Mouse (Mus musculus) forebrain, embryonic 15.5 days (tissue): Measurements from ENCODE around the gene Fgf9. TPM values are rescaled to one million over a fixed set of nuclear protein-coding genes. Genes with fewer than 3 reads are reported as not detected.

ENCODE experiments used
- ATAC-seq: fragments of 200-750 bp; cut with Nextera tagmentation; replicated peaks from 2 replicates; pipeline ENCODE4 v1.8.0; 2017; ENCODE audit warnings: mild to moderate bottlenecking, moderate TSS enrichment, moderate library complexity
- H3K27ac ChIP-seq: fragments of 300-500 bp; sonication (generic); replicated peaks from 2 replicates; pipeline ENCODE4 v1.5.1; 2015; ENCODE audit warnings: mild to moderate bottlenecking, inconsistent platforms
- H3K27me3 ChIP-seq: fragments of 300-500 bp; sonication (generic); 2 replicates; pipeline ENCODE4 v1.6.1; 2015; ENCODE audit warnings: inconsistent platforms
- H3K36me3 ChIP-seq: fragments of 300-500 bp; sonication (generic); 2 replicates; pipeline ENCODE4 v1.6.1; 2015; ENCODE audit warnings: mild to moderate bottlenecking, inconsistent platforms
- H3K4me1 ChIP-seq: fragments of 300-500 bp; sonication (generic); 2 replicates; pipeline ENCODE4 v1.6.1; 2015; ENCODE audit warnings: inconsistent platforms
- H3K4me2 ChIP-seq: fragments of 300-500 bp; sonication (generic); replicated peaks from 2 replicates; pipeline ENCODE4 v1.6.1; 2015; ENCODE audit warnings: mild to moderate bottlenecking, inconsistent platforms
- H3K4me3 ChIP-seq: fragments of 300-500 bp; sonication (generic); 2 replicates; pipeline ENCODE4 v1.5.1; 2015; ENCODE audit warnings: mild to moderate bottlenecking, inconsistent platforms
- H3K9ac ChIP-seq: fragments of 300-500 bp; sonication (generic); replicated peaks from 2 replicates; pipeline ENCODE4 v1.6.1; 2015; ENCODE audit warnings: mild to moderate bottlenecking, inconsistent platforms
- H3K9me3 ChIP-seq: fragments of 300-500 bp; sonication (generic); 2 replicates; pipeline ENCODE4 v1.6.1; 2016; ENCODE audit warnings: inconsistent platforms
- WGBS: fragments of 180-500 bp; shearing (Covaris S2); methylation state at CpG from one replicate; pipeline ENCODE4 v1.1.7; 2015; ENCODE audit warnings: mixed read lengths; 5-methylcytosine and 5-hydroxymethylcytosine counted together
- polyA plus RNA-seq: library from polyadenylated mRNA; unstranded; fragments of >200 nt; fragmentation: Nextera tagmentation; extraction: Ambion mirVana; gene quantifications from 2 replicates; pipeline ENCODE4 v1.2.1, GENCODE M21; 2015

Fgf9 gene
- polyA plus RNA-seq, 1 experiment from 2014 or later, result 9.0 TPM

DNA sequence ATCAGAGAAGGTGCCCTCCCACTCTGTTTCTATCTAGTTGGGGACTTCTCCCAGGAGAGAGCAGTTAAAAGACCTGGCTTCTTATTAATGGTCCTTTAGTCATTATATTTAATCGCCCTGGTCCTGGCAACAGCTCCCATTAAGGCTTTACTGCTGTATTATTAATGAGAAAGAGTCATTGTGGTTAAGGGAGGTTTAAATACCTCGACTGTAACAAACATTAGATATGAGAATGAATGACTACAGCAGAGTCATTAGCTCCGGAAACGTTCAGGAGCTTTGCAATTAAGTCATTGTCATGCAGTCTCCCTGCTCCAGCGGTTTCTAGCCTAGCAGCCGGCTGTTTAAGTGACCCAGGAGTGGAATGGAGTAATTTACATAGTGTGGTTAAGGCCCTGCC lies 31.0 kb downstream of the Fgf9 start:
- no peak overlapping the region for H3K4me3 ChIP-seq
- no peak overlapping the region for H3K27ac ChIP-seq
- no peak overlapping the region for H3K9ac ChIP-seq
- WGBS, result 7% methylated on average over 6 of the region's 6 CpGs
- no peak overlapping the region for H3K4me2 ChIP-seq
- H3K36me3 ChIP-seq, result no peaks in the 10 kb centered on the region
- ATAC-seq, result no peak
- H3K9me3 ChIP-seq, result no peaks in the 10 kb centered on the region
- H3K27me3 ChIP-seq, result no peaks in the 10 kb centered on the region
- H3K4me1 ChIP-seq, result no peaks in the 10 kb centered on the region

DNA sequence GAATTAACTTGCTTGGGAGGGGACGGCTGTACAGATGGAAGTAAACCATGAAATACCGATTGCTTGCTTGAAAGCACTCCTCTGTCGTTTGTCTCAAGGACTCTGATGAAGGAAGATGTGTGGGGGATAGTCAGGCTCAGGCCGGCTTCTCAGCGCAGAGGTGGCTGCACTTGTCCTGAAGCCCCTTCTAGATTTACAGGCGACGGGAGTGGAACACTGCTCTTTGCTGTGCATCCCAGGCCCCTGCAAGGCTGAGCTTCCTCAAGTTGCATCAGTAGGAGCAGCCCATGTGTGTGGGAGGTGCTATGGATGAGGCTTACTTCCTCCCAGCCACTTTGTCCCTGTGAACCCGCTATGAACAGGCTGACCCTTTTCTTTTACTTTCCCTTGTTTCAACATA lies 33.9 kb downstream of the Fgf9 start:
- Histone ChIP-seq H3K27ac (no peak overlapping the region), H3K9me3 (no peaks in the 10 kb centered on the region), H3K4me3 (no peak overlapping the region), H3K27me3 (no peaks in the 10 kb centered on the region), H3K36me3 (no peaks in the 10 kb centered on the region), H3K9ac (no peak overlapping the region), H3K4me1 (no peaks in the 10 kb centered on the region), H3K4me2 (no peak overlapping the region)
- 71% methylated on average over 8 of the region's 8 CpGs for WGBS
- ATAC-seq, result no peak

- Histone ChIP-seq H3K4me3 (no peak overlapping the region), H3K9me3 (no peaks in the 10 kb centered on the region), H3K4me2 (no peak overlapping the region), H3K9ac (no peak overlapping the region), H3K27ac (no peak overlapping the region), H3K27me3 (no peaks in the 10 kb centered on the region), H3K36me3 (no peaks in the 10 kb centered on the region), H3K4me1 (peaks cover 4% of the 10 kb centered on the region; the same call in 1 of the 2 replicates)
- ATAC-seq, result no peak
- 93% methylated on average over 5 of the region's 5 CpGs for whole genome bisulfite sequencing
Measured at GRCm38 (mm10) chr14:58105596-58105995, 35.2 kb downstream of the Fgf9 start.

DNA sequence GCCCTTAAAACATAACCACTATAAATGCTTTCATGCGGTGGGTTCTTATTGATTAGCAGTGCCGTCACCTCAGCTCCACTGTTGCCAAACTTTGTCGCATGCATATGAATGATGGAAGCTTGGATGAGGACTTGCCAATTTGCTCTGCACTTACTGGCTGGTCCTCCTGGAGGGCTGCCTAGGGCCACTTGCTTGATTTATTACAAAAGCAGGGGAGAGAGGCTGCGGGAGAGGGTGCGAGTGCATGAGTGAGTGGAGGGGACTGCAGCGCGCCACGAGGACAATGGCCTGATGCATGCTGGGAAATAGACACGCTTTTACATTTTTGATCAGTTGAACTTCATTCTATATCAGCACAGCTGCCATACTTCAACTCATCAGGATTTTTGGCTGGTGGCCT lies 39.3 kb downstream of the Fgf9 start:
- Histone ChIP-seq H3K4me3 (no peak overlapping the region), H3K36me3 (no peaks in the 10 kb centered on the region), H3K9me3 (no peaks in the 10 kb centered on the region), H3K4me1 (peaks cover 12% of the 10 kb centered on the region; the same call in 1 of the 2 replicates), H3K4me2 (0 out of 2 replicates have a peak overlapping the region, but pooled peaks have one; percentile 2), H3K27me3 (no peaks in the 10 kb centered on the region), H3K27ac (no peak overlapping the region), H3K9ac (no peak overlapping the region)
- WGBS, result 62% methylated on average over 9 of the region's 9 CpGs
- ATAC-seq, result peak; percentile 53; the same call in 1 of the 2 replicates

DNA sequence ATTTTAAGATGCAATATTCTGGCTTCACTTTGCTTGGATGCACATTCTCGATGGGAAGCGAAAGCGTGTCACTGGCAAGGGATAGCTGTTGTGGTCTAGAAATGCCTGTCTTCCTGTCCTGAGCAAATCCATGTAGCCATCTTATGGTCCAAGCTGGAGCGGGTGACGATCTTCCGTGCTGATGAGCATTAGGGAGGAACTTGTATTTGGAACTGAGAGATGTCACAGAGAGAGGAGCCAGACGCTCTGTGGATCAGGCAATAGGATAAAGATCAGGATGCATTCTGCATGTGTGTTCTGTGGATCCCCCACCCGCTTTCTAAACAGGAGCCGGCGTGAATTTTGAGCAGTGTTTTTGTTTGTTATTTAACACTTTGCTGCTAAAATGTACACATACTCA lies 41.2 kb downstream of the Fgf9 start:
- Histone ChIP-seq H3K4me3 (no peak overlapping the region), H3K9ac (no peak overlapping the region), H3K4me1 (peaks cover 12% of the 10 kb centered on the region; the same call in 1 of the 2 replicates), H3K36me3 (no peaks in the 10 kb centered on the region), H3K4me2 (no peak overlapping the region), H3K27me3 (no peaks in the 10 kb centered on the region), H3K27ac (no peak overlapping the region), H3K9me3 (no peaks in the 10 kb centered on the region)
- WGBS, result 82% methylated on average over 10 of the region's 10 CpGs
- ATAC-seq, result no peak

- no peak for ATAC-seq
- no peak overlapping the region for H3K27ac ChIP-seq
- H3K4me2 ChIP-seq, result no peak overlapping the region
- no peaks in the 10 kb centered on the region for H3K36me3 ChIP-seq
- H3K9me3 ChIP-seq, result no peaks in the 10 kb centered on the region
- no peak overlapping the region for H3K4me3 ChIP-seq
- no peak overlapping the region for H3K9ac ChIP-seq
- no peaks in the 10 kb centered on the region for H3K27me3 ChIP-seq
- 43% methylated on average over 3 of the region's 3 CpGs for WGBS
- peaks cover 12% of the 10 kb centered on the region; the same call in 1 of the 2 replicates for H3K4me1 ChIP-seq
Measured at GRCm38 (mm10) chr14:58112341-58112740, 42.0 kb downstream of the Fgf9 start.

GRCm38 (mm10) chr14:58113180-58113579 lies 42.8 kb downstream of the Fgf9 start:
- Histone ChIP-seq H3K4me1 (peaks cover 12% of the 10 kb centered on the region; the same call in 1 of the 2 replicates), H3K9me3 (no peaks in the 10 kb centered on the region), H3K4me2 (no peak overlapping the region), H3K4me3 (no peak overlapping the region), H3K36me3 (no peaks in the 10 kb centered on the region), H3K9ac (no peak overlapping the region), H3K27me3 (no peaks in the 10 kb centered on the region), H3K27ac (no peak overlapping the region)
- 63% methylated on average over 6 of the region's 6 CpGs for WGBS
- ATAC-seq, result no peak

DNA sequence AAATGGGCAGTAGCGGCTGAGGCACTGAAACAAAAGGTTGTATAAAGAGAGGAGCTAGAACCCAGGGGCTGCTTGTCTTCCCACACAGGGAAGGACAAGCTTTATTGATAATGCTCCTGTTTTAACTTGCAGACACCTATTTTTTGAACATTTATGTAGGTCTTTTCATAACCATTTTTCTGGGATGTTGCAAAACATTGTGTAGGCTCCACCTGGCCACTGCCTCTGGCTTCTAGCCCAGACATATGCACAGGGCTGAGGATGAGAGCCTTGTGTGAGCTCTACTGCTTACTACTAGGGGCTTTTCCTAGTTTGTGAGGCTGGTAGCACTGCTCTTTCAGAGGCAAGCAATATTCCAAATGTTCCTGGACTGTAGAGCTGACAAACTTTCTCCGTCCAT lies 43.8 kb downstream of the Fgf9 start:
- H3K4me3 ChIP-seq, result no peak overlapping the region
- no peak for ATAC-seq
- H3K27me3 ChIP-seq, result no peaks in the 10 kb centered on the region
- WGBS, result 88% methylated on average over 2 of the region's 2 CpGs
- no peak overlapping the region for H3K27ac ChIP-seq
- no peak overlapping the region for H3K9ac ChIP-seq
- no peaks in the 10 kb centered on the region for H3K9me3 ChIP-seq
- no peak overlapping the region for H3K4me2 ChIP-seq
- H3K36me3 ChIP-seq, result no peaks in the 10 kb centered on the region
- peaks cover 12% of the 10 kb centered on the region; the same call in 1 of the 2 replicates for H3K4me1 ChIP-seq

- Histone ChIP-seq H3K9me3 (no peaks in the 10 kb centered on the region), H3K27ac (no peak overlapping the region), H3K9ac (no peak overlapping the region), H3K36me3 (no peaks in the 10 kb centered on the region), H3K4me2 (no peak overlapping the region), H3K27me3 (no peaks in the 10 kb centered on the region), H3K4me1 (no peaks in the 10 kb centered on the region), H3K4me3 (no peak overlapping the region)
- no peak for ATAC-seq
Measured at GRCm38 (mm10) chr14:58124625-58125024, 54.3 kb downstream of the Fgf9 start.

DNA sequence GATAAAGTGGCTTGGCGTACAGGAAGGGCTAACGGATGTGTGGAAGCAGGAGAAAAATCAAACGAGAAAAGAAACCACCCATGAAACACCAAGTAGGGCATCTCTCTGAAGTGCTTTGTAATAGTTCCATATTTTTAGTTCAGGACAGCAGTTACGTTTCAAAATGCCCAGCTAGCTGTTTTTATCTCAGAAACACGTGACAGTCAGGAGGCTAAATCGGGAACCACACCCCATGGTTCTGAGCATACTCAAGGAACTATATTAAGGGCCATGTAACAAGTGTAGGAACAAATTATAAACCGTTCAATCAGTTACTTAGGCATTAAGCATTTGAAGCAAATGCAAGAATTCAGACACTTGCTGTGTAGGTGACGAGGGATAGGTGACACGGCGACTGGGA lies 56.2 kb downstream of the Fgf9 start:
- Histone ChIP-seq H3K4me3 (no peak overlapping the region), H3K36me3 (no peaks in the 10 kb centered on the region), H3K27ac (no peak overlapping the region), H3K9me3 (no peaks in the 10 kb centered on the region), H3K4me1 (no peaks in the 10 kb centered on the region), H3K9ac (no peak overlapping the region), H3K27me3 (no peaks in the 10 kb centered on the region), H3K4me2 (no peak overlapping the region)
- ATAC-seq, result no peak
- WGBS, result 93% methylated on average over 10 of the region's 10 CpGs

DNA sequence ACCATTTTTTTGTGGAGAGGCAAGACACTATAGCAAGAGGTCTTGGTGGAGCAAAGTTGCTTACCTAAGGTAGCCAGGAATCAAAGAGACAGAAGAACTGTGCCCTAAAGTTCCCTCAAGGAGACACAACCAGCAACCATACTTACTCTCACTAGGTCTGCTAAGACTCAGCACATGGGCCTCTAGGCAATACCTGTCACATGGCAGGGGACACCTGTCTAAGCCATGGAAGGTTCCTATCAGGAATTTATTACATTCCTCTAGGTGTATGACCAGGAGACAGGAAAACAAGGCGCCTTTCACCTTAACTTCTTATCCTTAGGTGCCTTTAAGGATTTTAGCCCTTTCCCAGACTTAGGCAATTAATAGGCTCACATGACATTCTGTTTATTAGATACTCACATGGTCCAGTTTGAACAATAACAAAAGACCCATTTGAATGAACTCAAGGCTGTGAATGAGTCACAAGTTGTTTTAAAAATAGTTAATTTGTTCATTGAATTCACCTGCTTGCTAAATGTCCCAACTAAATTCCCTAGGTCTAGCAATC lies 69.2 kb downstream of the Fgf9 start:
- Histone ChIP-seq H3K9me3 (no peaks in the 10 kb centered on the region), H3K4me2 (no peak overlapping the region), H3K36me3 (no peaks in the 10 kb centered on the region), H3K9ac (no peak overlapping the region), H3K27ac (no peak overlapping the region), H3K27me3 (no peaks in the 10 kb centered on the region), H3K4me1 (no peaks in the 10 kb centered on the region), H3K4me3 (no peak overlapping the region)
- WGBS, result 86% methylated on average over 1 of the region's 1 CpGs
- ATAC-seq, result no peak

- ATAC-seq, result no peak
- H3K27me3 ChIP-seq, result no peaks in the 10 kb centered on the region
- H3K9ac ChIP-seq, result no peak overlapping the region; the same call in 1 of the 2 replicates
- H3K4me3 ChIP-seq, result peak overlapping the region; percentile 24
- H3K27ac ChIP-seq, result no peak overlapping the region
- H3K4me1 ChIP-seq, result peaks cover 9% of the 10 kb centered on the region; the same call in 1 of the 2 replicates
- no peaks in the 10 kb centered on the region for H3K9me3 ChIP-seq
- no peaks in the 10 kb centered on the region for H3K36me3 ChIP-seq
- H3K4me2 ChIP-seq, result peak overlapping the region; percentile 37
- 46% methylated on average over 23 of the region's 23 CpGs for WGBS
Measured at GRCm38 (mm10) chr14:58149637-58150470, 79.5 kb downstream of the Fgf9 start.
